Mouse (Mus musculus) brain, embryonic 18.5 days (tissue): ENCODE results near the gene Gm29735.
A peak's percentile ranks its signal among the peaks of the same experiment; 100 is the strongest.
"Not testable (repeated sequence)": the region's sequence is repeated elsewhere in the genome, so short reads cannot be mapped to it uniquely, and the experiment has no call there.

Experiments used
- DNase-seq: peaks from one replicate; pipeline ENCODE4 v3.0.0-alpha.2; 2012; ENCODE audit warnings: low read depth, low spot score

The Gm29735 gene

DNA sequence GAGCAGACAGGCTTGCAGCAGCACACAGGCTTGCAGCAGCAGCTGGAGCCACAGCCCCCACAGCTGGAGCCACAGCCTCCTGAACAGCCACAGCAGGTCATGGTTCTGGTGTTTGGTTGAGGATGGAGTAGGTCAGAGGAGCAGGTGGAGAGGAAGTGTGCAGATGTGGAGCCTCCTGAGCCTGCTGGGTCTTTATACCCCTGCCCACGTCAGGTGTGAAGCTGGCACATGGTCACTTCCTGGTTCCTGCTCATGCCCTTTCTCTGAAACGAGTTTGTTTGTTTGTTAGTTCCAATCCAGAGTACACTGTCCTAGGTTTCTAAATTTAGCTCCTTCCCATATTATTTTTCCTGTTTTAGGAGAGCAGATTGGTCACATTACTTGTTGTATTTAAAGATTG lies at the start of gene Gm29735:
Gene Gm29735, minus strand, starts transcription at position 101 of the 400 bp plus-strand sequence.
- DNase-seq, result not testable (repeated sequence)

- DNase-seq, result no peak
Observed at GRCm38 (mm10) chr7:142205488-142205887, 48.6 kb upstream of the Gm29735 start.

DNA sequence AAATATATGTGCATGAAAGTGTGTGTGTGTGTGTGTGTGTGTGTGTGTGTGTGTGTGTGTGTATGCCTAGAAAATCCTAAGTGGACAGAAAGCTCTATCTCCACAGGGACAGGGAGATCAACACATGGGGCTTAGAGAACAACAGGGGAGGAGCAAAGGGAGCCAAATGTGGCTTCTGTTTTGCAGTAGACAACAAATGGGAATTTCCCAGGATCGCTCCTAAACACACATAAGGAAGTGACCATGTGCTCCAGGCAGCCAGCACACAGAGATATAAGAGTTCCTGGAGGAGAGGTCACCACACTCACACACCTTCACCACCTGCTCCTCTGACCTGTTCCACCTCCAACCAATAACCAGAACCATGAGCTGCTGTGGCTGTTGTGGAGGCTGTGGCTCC lies 44.2 kb upstream of the Gm29735 start, which contains the start of gene Krtap5-3:
Gene Krtap5-3, plus strand, starts transcription at position 301 of the 400 bp plus-strand sequence.
- no peak for DNase-seq

- DNase-seq, result no peak
Observed at GRCm38 (mm10) chr7:142198748-142199147, 41.8 kb upstream of the Gm29735 start.

DNA sequence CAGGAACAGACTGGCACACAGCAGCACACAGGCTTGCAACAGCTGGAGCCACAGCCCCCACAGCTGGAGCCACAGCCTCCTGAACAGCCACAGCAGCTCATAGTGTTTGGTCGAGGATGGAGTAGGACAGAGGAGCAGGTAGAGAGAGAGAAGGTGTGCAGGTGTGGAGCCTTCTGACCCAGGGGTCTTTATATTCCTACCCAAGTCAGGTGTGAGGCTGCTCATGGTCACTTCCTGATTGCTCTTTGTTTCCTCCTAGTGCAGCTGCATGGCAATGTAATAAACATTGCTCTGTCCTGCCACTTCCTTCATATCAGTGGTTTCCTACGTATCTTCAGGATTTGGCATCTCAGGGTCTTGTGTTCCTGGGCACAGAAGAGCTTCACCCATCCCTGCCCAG lies 33.4 kb upstream of the Gm29735 start, which contains the start of gene Gm10153:
Gene Gm10153, minus strand, starts transcription at position 101 of the 400 bp plus-strand sequence.
- DNase-seq, result no peak

- DNase-seq, result no peak
Observed at GRCm38 (mm10) chr7:142188156-142188555, 31.2 kb upstream of the Gm29735 start.

- no peak for DNase-seq
Observed at GRCm38 (mm10) chr7:142181021-142181420, 24.1 kb upstream of the Gm29735 start.

GRCm38 (mm10) chr7:142178685-142179084 lies 21.8 kb upstream of the Gm29735 start:
- DNase-seq, result no peak

GRCm38 (mm10) chr7:142175905-142176304 lies 19.0 kb upstream of the Gm29735 start, which contains the start of gene Krtap5-2:
Krtap5-2 (minus strand) TSS chr7:142176005.
- DNase-seq, result not testable (repeated sequence)

- DNase-seq, result peak; percentile 14
Observed at GRCm38 (mm10) chr7:142169836-142170235, 12.9 kb upstream of the Gm29735 start.

DNA sequence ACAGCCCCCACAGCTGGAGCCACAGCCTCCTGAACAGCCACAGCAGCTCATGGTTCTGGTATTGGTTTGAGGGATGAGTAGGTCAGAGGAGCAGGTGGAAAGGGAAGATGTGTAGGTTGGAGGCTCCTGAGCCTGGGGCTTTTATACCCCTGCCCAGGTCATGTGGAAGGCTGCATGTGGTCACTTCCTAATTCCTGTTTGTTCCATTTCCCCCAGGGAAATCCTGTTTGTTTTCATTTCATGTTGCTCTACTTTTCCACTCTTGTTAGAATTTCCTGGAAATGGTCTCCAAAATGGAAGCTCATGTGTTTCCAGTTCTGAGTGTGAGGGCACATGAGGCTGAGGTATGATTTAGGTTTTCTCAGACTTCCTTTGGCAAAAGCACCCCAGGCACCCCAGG lies 8.7 kb upstream of the Gm29735 start, which contains the start of gene Gm4553:
Gene Gm4553, minus strand, starts transcription at position 101 of the 400 bp plus-strand sequence.
- DNase-seq, result not testable (repeated sequence)

DNA sequence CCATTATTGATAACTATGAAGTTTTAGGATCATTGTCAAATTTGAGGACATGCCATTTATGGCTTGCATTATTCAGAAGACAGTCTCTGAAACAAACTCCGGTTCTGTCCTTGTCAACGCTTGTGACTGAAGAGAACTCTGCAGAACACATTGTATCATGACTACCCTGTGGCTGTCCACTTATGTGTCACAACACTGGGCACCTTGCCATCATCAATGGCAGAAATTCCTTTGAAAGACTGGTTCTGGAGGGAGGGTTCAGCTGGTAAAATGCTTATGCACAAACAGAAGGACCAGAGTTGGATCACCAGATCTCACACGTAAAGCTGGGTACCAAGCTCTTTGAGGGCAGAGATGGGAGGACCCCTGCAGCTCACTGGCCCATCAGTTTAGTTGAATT lies 2.5 kb upstream of the Gm29735 start:
- no peak for DNase-seq

DNA sequence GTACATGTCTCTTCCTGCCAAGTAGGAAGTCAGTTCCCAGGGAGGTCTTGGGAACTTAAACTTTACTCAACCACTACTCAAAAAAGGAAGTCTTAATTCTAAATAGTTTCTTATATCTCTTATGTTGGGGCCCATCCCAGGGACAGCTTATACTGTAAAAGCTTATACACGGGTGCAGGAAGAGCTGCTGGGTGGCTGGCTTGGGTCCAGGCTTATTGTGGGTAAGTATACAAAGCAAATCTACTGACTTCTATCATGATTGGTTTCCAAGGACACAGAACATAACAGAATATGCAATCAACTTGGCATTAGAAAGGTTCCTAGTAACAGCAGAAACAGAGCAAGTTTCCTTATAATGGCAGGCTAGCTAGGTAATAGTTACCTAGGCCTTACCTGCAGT lies 1.6 kb downstream of the Gm29735 start:
- DNase-seq, result no peak

DNA sequence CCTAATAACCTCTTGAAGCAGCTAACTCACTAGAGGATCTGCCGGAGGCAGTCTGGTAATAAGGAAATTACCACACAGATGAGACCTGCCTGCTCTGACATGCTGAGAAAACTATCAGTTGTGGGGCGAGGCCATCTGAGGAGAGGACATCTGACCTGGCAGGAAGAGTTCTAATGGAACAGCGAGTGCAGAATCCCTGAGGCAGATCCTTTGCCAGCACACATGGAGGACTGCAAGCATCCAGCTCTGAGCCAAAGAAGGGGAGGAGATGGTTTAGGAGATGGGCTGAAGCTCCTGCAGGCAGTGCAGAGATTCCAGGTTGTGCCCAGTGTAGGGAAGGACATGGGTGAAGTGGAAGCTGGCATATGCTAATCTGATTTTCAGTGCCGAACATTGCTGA lies 4.7 kb downstream of the Gm29735 start:
- DNase-seq, result no peak

DNA sequence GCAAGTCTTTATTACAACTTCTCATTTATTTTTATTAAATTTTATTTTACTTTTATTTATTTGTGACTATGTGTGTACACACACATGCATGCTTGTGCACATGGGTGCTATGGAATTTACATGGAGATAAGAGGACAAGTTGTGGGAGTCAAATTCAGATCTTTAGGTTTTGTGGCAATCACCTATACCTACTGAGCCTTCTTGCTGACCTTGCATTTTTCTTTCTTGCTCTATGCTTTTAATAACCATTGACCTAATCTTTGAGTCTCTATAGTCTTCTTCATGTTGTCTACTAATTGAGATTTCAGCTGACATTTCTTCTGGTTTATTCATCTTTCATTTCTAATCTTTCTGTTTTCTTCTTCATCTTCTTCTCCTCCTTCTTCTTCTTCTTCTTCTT lies 8.3 kb downstream of the Gm29735 start:
- DNase-seq, result no peak

DNA sequence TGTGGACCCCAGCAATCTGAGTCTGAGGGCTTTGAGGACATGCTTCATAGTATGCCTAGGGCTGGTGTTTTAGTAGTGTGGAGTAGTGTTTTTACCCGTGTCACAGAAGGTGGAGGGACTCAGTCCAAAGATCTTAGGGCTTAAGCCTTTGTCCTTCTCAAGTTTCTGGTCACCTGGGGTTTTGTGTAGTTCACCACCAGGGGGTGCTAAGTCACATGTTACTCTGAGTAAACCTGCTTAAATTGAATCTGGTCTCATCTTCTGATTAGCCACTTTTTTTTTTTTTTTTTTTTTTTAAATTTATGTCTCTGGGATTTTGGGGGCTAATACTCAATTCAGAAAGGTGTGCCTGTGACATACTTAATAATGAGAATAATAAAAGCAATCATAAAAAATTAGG lies 10.9 kb downstream of the Gm29735 start:
- DNase-seq, result no peak

DNA sequence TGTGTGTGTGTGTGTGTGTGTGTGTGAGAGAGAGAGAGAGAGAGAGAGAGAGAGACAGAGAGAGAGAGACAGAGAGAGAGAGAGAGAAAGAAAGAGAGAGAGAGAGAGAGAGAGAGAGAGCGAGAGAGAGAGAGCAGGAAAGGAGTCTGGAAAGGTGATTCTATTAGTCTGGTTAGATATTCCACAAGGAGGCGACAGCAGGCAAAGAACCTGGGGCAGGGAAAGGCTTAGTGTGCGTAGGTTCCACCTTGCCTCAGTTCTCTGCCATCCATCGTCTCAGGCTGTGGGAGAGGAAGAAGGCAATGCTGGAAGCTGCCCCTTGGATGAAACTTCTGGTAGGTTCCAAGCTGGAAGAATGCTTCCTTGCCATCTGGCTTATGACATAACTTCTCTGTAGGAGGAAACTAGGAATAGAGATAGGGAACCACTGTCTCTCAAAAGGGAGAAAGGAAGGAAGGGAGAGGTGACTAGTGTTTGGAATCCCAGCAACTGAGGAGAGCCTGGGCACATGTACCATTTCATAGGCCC lies 11.4 kb downstream of the Gm29735 start:
- no peak for DNase-seq

DNA sequence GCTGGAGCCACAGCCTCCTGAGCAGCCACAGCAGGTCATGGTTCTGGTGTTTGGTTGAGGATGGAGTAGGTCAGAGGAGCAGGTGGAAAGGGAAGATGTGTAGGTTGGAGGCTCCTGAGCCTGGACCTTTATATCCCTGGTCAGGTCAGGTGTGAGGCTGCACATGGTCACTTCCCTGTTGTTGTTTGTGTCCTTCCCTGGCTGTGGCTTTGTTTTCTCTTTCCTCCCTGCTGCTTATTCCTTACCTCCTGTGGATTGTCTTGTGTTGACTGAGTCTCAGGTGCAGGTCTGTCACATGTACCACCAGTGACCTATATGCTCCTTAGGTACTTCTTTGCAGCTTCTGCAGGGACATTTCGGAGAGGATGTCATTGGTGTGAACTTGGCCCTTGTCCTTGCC lies 12.4 kb downstream of the Gm29735 start, which contains the start of gene Gm45337:
Gene Gm45337, minus strand, starts transcription at position 101 of the 400 bp plus-strand sequence.
- DNase-seq, result no peak

GRCm38 (mm10) chr7:142143506-142144010 lies 13.4 kb downstream of the Gm29735 start:
- DNase-seq, result not testable (repeated sequence)

GRCm38 (mm10) chr7:142140696-142141095 lies 16.2 kb downstream of the Gm29735 start:
- no peak for DNase-seq

DNA sequence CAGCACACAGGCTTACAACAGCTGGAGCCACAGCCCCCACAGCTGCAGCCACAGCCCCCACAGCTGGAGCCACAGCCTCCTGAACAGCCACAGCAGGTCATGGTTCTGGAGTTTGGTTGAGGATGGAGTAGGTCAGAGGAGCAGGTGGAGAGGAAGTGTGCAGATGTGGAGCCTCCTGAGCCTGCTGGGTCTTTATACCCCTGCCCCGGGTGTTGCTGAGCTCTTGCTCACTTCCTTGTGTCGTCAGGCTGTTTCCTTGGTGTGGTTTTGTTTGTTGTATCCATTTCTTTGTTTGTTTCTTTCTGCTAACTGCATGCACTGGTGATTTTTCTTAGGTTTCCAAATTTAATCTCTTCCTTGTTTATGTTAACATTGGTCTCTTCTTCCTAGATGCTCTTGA lies 21.0 kb downstream of the Gm29735 start, which contains the start of gene Gm39115:
Gene Gm39115, minus strand, starts transcription at position 101 of the 400 bp plus-strand sequence.
- DNase-seq, result not testable (repeated sequence)

DNA sequence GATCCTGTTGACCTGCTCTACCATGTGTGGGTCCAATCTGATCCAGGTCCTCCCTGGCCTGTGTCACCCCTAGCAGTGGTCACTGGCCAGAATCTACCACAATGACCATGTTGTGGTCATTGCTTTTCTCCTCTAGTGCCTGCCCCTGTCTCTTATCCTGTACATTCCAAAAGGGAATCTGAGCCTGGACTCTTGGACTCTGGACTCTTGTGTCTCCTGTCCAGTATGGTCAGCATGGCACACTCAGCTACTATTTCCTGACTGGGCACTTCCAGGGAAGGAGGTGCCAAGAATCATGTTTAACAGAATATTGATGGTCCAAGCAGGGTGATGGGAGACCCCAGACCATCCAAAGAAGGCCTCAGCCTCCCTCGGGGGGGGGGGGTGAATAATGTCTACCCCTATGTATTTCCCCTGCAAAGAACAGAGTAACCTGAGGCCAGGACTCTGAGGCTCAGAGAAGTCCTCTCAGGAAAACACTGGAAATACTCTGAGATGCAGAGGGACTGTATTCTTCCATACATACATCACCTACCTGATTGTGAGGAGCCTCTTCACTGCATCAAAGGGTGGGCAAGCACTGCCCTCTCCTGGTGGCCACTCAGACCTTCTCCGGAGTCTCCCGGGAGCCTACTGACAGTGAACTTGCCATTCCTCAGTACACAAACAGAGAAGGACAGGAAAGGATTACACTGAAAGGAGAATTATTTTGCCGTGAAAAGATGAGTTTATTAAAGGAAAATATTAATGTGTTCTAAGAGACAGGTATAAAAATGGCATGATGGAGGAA lies 22.5 kb downstream of the Gm29735 start:
- no peak for DNase-seq
